Mouse (Mus musculus) skeletal muscle tissue, adult 2 months (tissue): ENCODE data around the gene Tmem178b.

Experiments used
- DNase-seq: peaks from one replicate; pipeline ENCODE4 v3.0.0-alpha.2; 2012; ENCODE audit warnings: low read depth, low spot score

The Tmem178b gene

DNA sequence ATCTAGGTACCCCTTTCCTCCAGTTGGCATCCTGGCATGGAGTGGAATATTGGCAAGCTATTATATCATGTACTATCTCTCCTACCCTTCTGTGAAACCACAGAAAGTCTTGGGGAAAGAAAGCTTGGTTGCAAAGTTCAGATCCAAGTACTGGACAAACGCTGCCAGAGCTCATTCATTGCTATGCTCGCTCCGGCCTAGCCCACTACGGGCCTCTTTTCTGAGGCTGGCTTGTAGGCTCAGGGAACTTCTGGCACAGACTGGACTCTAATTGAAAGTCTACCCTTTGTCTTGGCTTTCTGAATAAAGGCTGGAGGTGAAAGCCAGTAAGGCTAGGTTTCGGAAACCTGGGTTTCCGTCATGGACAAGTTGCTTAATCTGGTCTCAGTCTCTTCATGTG, 44.7 kb downstream of the Tmem178b start:
- DNase-seq = no peak

DNA sequence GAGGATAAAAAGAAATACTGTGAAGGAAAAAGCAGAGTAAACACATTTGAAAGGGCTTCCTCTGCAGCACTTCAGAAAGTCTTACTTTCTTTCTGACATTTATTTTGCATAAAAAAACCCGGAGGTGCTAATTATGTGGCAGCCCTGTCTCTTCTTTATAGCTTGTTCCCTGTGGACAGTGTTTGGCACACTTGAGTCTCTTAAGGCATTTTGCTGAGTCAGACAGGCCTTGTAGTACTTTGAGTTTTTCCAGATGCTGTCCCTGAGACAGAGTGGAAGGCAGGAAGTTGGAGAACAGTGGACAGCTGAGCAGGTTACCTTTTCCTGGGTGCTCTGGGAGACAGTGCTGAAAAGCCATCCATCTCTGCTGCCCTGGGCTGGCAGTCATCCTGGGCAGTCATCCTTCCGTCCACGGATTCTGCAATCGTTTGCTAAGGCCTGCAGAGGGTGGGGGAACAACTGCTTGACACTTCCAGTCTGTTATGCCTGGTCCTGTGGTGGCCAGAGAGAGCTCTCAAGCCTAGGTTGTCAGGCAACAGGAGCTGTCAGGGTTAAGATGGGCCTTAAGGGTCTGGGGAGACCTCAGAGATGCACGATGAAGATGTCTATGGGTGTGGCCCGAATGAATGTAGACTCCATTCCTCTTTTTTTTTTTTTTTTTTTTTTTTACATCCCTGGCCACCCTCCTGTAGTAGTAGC, 46.1 kb downstream of the Tmem178b start:
- no peak for DNase-seq

DNA sequence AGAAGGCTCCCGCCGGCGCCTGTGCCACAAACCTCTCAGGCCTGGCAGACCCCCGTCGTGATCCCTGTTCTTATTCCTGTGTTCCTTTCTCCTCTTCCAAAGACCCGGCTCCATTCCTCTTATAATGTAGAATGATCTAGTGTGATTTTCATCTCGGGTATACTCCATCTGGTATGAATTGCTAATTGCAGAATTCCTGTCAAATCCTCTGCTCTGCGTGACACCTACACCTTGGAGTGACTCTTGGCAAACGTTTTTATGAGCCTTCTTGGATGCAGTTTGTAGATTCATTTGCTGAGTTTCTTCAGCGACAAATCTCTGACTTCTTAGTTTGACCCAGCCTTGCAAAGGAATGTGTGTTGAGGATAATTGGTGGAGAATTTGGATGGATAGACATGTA, 53.4 kb downstream of the Tmem178b start:
- DNase-seq = no peak

DNA sequence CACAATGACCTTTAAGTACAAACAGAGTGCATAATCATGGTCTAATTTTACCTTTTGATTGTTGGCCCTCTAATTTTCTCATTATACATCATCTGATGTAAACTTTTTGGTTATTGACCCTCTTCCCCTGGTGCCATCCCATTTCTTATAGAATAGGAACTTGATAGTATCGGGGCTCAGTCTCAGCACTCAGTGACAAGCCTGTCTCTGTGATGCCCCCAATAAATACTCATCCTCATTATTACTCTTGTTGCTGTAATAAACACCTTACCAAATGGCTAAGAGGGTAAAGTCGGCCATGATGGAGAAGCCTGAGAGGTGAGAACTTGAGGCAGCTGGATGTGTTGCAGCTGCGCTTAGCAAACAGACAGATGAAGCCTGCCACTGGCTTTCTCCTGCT, 63.5 kb downstream of the Tmem178b start:
- DNase-seq = no peak

DNA sequence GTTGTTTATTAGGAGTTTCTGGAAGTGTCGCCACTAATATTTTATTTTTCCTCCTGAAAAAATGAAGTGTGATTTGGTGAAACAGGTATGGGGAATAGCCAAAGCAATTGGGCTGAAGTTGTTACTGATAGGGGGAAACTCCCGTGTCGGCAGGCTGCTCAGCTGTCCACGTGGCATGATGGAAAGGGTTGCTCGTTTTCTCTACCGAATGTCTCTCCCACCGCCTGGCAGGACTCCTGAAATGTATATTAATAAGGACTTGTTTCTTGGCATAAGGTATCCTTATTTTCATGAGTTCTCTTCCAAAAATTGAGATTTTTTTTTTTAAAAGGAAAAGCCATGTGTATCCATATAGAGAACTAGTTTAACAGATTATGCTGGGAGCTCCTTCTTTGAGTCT, 67.8 kb downstream of the Tmem178b start:
- DNase-seq = no peak

DNA sequence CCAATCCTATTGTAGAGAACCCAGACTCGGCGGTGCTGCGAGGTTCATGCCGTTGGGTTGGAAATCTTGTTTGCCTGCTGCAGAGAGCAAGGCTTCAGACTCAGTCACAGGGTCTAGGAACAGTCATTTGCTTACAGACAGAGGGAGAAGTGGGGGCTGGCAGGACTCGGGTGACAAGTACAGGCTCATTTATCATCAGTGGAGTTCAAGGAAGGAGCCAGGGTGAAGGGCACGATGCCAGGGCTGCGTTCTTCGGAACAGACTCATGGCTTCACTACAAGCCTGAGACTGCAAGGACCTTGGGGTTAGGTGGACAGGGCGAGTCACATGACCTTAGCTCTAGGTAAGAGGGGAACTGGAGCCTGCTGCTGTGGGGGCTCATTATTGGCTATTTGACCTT, 71.8 kb downstream of the Tmem178b start:
- no peak for DNase-seq

DNA sequence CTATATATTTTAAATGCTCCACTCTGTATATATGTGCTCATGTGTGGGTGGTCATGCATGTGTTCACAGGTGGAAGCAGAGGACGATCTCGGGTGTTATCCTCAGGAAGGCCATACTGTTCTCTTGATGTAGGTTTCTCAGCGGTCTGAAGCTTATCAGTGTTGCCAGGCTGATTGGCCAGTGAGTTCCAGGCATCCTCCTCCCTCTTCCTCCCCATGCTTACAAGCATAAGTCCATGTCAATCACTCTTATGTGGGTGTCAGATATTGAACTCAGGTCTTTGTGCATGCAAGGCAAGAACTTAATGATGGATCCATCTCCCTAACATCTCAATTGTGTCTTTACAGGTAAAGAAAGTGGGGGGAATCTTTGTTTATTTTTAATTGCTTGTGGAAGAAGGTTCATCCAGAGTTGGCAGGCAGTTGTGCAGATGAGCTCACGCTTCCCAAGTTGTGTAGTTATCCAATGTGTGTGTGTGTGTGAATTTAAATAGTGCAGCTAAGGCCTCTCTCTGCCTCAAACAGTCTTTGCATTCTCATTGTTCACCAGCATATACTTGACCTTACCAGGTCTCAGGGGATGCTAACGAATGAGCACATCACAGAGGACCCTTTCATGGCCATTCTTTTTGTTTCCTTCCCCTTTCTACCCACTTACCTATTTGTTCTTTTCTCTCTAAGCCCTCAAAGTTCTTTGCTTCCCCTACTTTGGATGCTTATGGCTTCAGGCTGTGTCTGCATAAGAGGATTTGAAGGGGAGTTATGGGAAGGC, 72.8 kb downstream of the Tmem178b start:
- DNase-seq = no peak

DNA sequence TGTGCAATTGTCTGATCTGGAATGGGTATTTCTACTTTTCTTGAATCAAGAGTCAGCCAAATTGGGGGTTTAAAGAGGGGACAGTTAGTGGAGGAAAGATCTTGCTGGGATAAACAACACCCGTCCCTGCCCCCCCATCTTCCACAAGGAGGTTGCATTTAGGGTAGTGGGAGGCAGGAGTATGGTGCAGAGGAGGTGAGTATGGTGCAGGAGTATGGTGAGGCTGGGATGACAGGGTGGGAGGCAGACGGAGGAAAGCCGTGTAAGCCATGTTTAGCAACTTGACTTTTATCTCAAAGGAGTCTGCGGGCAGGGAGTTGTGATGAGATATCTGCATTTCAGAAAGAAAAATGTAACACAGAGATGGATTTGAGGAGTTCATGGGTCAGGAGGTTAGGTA, 73.5 kb downstream of the Tmem178b start:
- DNase-seq = no peak

DNA sequence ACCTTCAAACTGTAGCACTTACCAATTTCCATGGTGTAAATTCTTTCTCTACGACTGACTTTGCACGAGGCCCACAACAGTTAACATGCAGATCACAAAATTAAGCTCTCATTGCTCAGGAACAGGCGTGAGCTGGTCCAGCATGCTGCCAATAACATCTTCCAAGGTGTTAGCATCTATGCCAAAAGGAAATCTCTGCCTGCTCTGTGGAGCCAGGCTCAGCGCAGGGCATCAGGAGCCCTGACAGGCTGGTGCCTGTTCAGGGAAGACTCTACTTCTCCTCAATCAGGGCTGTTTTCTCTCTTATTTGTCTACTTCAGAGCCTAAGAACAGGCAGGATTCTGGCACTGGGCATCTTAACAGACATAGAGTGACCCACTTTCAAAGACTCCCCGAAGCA, 80.9 kb downstream of the Tmem178b start:
- no peak for DNase-seq

DNA sequence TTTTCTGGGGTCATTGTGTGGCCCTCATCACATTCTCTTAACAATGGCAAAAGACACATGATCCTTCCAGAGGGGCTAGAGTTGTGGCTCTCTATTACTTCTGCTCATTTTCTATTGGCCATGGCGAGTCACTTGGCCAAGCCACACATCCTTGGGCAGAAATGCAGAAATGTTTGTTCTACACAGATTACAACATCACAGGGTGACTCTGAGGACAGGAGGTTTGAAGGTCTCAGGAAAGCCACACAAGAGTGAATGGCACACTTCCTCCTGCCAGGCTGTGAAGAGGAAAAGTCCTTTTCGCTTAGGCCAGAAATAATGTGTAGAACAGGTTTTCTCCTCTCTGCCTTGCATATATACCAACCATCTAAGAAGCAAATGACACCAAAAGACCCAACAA, 82.1 kb downstream of the Tmem178b start:
- DNase-seq = no peak

DNA sequence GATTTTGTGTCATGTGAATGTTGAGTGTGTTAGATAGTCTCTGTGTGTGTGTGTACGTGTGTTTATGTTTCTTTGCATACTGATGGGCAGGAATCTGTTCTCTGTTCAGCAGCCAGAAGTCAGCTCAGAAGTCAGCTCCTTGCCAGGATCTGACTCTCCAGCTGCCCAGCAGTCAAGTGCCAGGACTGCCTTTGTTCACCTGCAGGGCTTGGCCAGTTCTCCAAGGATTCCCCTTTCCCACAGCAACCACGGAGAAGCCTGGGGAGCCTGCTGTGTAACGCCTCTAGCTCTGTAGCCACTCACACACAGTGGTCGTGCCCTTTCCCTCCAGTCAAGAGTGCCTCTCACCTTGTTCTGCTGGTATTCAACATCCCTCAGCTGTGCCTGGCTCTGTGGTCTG, 91.5 kb downstream of the Tmem178b start:
- no peak for DNase-seq

DNA sequence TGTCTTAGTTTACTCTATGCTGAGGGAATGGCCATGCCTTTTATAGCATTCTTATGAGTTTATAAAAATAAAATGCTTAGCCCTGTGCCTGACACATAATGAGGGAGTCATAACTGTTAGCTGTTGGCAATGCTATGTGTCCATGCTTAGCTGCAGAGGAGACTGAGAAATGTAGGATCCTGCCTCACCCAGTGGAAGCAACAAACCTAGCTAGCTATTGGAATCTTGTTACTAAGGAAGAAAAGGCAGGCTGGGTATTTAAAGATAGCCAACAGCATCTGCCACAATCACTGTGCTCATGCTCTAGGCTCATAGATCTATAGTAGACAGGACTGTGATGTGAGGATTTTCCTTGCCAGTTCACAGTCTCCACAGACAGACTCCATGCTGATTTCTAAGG, 97.2 kb downstream of the Tmem178b start:
- no peak for DNase-seq

DNA sequence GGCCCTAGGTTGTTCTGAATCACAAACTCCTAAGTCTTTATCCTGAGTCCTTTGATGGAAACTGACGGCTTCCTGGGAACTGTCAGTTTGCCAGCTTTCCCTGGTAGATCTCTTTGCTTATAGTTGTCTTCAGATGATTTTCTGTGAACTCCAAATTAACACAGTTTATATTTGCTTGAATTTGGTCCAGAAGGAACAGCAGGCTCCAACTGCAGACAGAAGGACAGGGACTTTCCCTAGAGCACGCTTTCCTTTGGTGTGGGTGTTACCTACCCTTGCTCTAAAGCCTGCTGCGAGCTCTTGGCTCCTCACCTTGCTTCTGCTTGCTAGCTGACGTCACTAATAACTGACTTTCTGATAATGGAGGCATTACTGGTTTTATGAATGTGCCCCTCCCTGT, 105.9 kb downstream of the Tmem178b start:
- no peak for DNase-seq

DNA sequence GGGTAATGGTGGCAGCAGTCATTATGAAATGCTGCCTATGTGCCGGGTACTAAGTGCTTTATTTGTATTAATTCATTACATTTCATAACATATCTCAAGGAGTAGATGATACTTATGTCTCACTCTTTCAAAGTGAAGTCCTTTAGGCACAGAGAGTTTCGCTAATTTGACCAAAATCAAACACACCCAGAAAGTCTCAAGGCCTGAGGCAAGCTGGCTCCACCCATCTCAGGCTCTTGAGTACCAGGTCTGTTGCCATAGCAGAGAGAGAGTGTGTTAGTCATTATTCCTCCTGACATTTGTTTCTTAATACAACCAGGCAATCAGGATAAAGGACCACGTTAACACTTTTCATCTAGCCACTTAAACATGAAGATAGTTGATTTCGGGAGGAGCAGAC, 117.7 kb downstream of the Tmem178b start:
- no peak for DNase-seq

DNA sequence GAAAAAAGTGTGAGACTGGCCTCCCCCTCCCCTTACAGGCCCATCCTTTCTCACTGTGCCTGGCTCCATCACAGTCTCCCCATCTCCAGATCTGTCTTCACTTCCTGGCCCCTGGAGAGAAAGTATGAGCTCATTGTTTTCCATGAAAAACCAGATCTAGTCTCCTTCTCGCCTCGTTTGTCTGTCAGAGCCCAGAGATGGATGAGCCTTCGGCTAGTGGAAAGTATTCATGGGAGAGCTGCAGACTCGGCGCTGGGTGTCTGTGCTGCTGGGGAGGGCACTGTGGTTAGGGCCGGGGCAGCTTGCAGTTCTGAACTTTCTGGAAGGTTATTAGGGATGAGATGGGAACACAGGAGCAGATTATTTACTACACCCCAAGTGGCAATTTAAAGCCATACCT, 118.9 kb downstream of the Tmem178b start:
- DNase-seq = no peak

DNA sequence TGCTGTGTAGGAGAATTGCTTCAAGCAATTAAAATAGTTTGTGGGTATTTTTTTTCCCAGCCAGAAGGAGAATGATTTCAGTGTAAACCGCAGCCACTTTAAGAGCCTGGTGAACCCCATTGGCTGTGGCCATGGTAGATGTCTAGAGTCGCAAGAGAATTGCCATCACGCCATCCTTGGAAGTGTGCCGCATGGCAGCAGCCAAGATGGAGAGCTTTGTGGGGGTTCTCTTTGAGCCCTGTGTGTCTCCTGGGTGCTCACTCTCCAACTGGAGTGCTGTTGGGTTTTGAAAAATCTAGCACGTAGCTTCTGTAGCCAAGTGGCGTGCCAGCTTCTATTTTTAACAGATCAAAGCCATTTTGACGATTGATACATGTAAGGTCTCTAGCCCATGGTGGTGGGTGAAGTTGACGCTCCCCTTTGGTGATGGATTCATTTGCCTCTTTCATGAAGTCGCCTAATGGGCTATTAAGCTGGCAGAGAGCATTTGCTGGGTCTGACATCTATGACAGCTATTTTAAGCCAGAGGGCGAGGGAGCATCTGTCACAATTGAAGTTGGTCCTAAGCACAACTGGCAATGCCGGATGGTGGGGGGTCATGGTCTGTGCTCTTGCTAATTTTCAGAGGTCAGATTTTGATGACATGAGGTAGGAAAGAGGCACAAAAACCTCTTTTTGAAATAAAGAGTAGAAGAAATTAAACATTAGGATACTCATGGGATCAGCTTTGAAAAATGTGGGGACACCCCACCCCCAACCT, 133.1 kb downstream of the Tmem178b start:
- DNase-seq = no peak

DNA sequence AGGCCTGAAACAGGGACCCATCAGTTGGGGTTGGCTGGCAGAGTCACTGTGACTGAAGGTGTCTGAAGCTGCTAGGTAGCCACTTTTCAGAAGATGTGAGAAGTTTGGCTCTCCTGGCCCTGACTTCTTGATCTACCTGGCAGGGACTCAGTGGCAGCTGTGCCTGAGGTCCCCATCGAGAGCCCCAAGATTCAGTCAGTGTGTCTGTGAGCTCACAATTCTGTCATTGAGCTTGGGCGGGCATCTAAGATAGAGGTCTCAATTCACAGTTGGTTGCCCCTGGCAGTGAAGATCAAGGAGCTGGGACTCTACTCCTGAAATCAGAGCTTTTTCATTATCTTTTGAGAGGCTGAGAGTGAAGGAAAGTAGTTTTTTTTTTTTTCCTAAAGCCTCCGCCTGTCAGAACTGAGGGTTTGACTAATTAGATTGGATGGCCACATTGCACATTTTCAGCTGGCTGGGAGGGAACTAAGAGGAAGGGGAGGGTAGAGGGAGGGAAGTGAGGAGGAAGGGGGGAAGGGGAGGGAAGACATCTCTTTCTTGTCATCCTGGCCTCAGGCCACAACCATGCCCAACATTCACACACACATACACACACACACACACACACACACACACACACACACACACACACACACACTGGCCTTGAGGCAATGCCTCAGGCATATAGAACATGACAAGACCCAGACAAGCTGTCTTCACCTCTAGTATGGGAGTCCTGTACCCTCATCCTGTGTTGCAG, 135.3 kb downstream of the Tmem178b start:
- no peak for DNase-seq

DNA sequence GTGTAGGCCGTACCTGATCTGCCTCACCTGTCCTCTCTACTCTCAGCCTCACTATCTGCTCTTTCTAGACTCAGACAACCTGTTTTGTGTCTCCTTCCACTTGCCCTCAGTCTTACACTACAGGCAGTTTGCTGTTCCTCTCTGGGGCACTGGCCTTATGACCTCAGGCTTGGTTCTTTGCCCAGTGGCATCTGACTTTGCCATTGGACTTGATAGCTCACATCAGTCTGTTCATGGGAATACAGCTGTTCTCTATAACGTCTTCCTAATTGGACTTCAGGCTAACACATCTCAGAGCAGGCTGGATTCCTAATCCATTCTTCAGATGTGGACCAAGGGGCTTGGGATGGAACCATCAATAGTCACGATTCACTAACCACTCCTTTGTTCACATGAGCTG, 136.6 kb downstream of the Tmem178b start:
- no peak for DNase-seq

DNA sequence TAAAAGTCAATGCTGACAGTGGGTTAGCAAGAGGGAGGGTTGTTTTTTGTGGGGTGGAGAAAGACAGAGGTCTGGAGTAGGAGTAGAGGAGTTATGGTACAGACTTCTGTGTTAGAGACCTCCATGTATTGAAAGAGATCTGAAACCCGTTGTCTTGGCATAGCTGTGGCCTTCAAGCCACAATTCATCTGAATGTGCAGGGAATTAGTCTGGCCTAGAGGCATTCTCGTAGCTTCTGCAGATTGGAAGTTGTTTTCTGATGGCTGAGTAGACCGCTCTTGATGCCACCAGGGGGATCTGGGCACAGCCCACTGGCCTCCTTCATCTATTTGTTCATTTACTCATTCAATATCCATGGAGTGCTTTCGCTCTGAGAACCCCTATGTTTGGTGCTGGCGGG, 138.0 kb downstream of the Tmem178b start:
- no peak for DNase-seq

DNA sequence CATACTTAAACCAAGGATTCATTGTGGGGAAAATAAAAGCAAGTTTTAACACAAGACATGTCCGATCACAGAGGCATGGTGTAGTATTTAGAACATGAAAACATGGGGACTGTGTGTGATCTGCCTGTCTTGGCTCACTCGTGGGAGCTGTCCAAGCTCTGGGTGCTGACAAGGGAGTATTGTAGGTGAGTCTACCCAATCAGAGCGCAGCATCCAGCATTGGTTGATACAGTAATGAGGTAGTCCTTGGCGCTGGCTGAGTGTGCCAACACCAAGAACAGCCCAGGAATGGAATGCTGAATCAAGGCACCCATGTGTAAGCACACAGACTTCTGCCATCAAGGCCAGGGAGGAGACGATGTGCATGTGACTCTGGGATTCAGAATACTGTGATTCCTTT, 138.5 kb downstream of the Tmem178b start:
- DNase-seq = no peak

DNA sequence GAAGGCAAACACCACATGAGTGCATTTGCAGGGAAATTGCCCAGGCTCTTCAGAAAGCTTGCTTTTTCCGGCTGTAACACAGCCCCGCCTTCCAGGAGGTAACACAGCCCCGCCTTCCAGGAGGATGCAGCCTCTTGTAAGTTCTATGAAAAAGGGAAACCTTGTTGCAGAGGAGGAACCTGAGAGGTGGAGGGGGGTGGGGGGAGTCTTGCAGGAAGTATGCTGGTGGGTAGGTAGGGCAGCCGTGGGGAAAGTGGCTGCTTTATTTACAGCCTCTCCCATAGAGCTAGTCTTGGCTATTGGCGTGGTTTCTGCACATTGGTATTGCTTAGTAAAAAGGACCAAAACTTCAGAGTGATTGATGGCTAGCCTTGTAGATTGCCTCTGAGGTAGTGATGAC, 140.3 kb downstream of the Tmem178b start:
- no peak for DNase-seq

DNA sequence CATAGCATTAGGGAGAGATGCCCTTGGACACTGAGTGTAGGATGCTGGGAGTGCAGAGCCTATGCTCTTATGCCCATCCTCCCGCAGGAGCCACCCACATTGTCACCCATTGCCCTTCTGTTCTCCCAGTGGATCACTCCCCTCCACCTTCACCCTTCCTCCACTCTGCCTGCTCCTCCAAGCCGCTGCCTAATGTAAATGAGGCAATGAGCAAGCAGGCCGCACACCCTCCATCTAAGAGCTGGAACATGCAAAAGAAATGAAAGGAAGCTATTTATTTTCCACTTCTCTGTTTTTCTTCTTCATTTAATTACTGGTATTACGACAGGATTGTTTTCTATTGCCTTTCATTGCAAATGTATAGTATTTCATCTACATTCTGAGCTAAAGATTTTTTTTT, 142.1 kb downstream of the Tmem178b start:
- DNase-seq = no peak
